Mouse (Mus musculus): ENCODE measurements around the gene Gbgt1.

GRCm38 (mm10) chr2:28502987-28503386 is 6.3 kb downstream of the Gbgt1 start:
- TF ChIP-seq CTCF (IDR thresholded peaks at IDR 0.05; ENCODE audit: low read depth, low read length), result no peak
- no peak for TF ChIP-seq POLR2A (IDR thresholded peaks at IDR 0.05; ENCODE audit: borderline replicate concordance, low read depth, low read length)
